Mouse (Mus musculus) embryonic facial prominence, embryonic 13.5 days (tissue): ENCODE results near the gene Cul3. TPM values are rescaled to one million over a fixed set of nuclear protein-coding genes. Genes with fewer than 3 reads are reported as not detected.

Experiments
- ATAC-seq: fragments of 200-750 bp; cut with Nextera tagmentation; 2 replicates; pipeline ENCODE4 v1.8.0; 2017; ENCODE audit warnings: low read depth; ENCODE audit not compliant: insufficient number of reproducible peaks, insufficient read depth, low FRiP score, low TSS enrichment
- H3K27ac ChIP-seq: fragments of 300-500 bp; sonication (generic); 2 replicates; pipeline ENCODE4 v1.5.1; 2015; ENCODE audit warnings: moderate library complexity, mild to moderate bottlenecking, inconsistent platforms
- H3K27me3 ChIP-seq: fragments of 300-500 bp; sonication (generic); 2 replicates; pipeline ENCODE4 v1.6.1; 2015; ENCODE audit warnings: mild to moderate bottlenecking, inconsistent platforms
- H3K36me3 ChIP-seq: fragments of 300-500 bp; sonication (generic); 2 replicates; pipeline ENCODE4 v1.6.1; 2015; ENCODE audit warnings: mild to moderate bottlenecking, inconsistent platforms
- H3K4me1 ChIP-seq: fragments of 300-500 bp; sonication (generic); 2 replicates; pipeline ENCODE4 v1.6.1; 2015; ENCODE audit warnings: inconsistent platforms
- H3K4me2 ChIP-seq: fragments of 300-500 bp; sonication (generic); 2 replicates; pipeline ENCODE4 v1.6.1; 2015; ENCODE audit warnings: moderate library complexity, mild to moderate bottlenecking, inconsistent platforms
- H3K4me3 ChIP-seq: fragments of 300-500 bp; sonication (generic); 2 replicates; pipeline ENCODE4 v1.5.1; 2015; ENCODE audit warnings: mild to moderate bottlenecking, inconsistent platforms
- H3K9ac ChIP-seq: fragments of 300-500 bp; sonication (generic); 2 replicates; pipeline ENCODE4 v1.6.1; 2015; ENCODE audit warnings: mild to moderate bottlenecking, inconsistent platforms
- H3K9me3 ChIP-seq: fragments of 300-500 bp; sonication (generic); 2 replicates; pipeline ENCODE4 v1.6.1; 2016; ENCODE audit warnings: inconsistent platforms
- WGBS: fragments of 180-500 bp; shearing (Covaris S2); methylation state at CpG from one replicate; pipeline ENCODE4 v1.1.7; 2015; ENCODE audit warnings: mixed read lengths; 5-methylcytosine and 5-hydroxymethylcytosine counted together
- polyA plus RNA-seq: library from polyadenylated mRNA; unstranded; fragments of >200 nt; fragmentation: Nextera tagmentation; extraction: Ambion mirVana; gene quantifications from 2 replicates; pipeline ENCODE4 v1.2.1, GENCODE M21; 2015

Cul3 gene
- polyA plus RNA-seq, 1 experiment from 2014 or later = 43.5 TPM

DNA sequence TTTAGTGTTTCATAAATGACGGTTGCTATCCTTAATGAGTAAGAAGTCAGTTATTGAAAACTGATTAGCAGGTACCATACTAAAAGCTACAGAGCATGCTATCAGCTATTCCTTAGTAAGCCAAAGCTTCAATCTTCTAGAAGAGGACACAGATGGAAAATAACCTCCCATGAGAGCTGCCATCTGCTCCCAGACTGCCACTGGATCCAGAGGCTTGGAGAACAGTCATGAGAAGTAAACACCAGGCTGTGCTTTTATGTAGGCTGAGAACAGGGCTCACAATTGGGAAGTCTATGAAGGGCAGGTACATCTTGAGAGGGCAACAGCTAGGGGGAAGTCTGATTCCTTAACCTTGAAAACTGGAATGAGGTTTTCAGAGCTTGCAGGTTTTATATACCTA is 79.8 kb downstream of the Cul3 start:
- Histone ChIP-seq H3K27me3 (no peaks in the 10 kb centered on the region), H3K4me1 (no peaks in the 10 kb centered on the region), H3K27ac (no peak overlapping the region), H3K9ac (no peak overlapping the region), H3K36me3 (peaks cover 8% of the 10 kb centered on the region), H3K9me3 (no peaks in the 10 kb centered on the region), H3K4me2 (no peak overlapping the region), H3K4me3 (no peak overlapping the region)
- 83% methylated on average over 1 of the region's 1 CpGs for WGBS
- ATAC-seq = no peak

DNA sequence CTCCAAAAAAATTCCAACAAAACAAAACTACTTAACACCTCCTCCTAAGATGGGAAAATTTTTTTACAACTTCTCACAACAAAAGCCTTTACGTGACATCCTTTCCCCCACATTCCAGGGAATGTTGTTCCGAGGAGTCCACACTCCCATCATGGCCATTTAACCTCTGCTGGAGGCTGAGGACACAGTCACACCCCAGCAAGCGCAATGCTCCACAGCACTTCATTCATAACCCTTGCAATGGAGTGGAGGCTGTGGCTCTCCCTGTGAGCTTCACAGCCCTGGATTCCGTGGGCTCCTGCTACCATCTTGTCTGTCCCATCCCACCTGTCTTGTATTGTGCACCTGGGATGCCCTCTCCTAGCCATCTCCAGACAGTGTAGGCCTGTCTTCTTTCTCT is 81.6 kb downstream of the Cul3 start:
- Histone ChIP-seq H3K4me3 (no peak overlapping the region), H3K9me3 (no peaks in the 10 kb centered on the region), H3K4me1 (no peaks in the 10 kb centered on the region), H3K36me3 (no peaks in the 10 kb centered on the region), H3K4me2 (no peak overlapping the region), H3K27ac (no peak overlapping the region), H3K9ac (no peak overlapping the region), H3K27me3 (no peaks in the 10 kb centered on the region)
- 77% methylated on average over 4 of the region's 4 CpGs for WGBS
- ATAC-seq = no peak

- no peak overlapping the region for H3K4me2 ChIP-seq
- no peaks in the 10 kb centered on the region for H3K27me3 ChIP-seq
- H3K36me3 ChIP-seq = no peaks in the 10 kb centered on the region
- H3K9me3 ChIP-seq = no peaks in the 10 kb centered on the region
- no peak overlapping the region for H3K9ac ChIP-seq
- H3K4me1 ChIP-seq = peaks cover 6% of the 10 kb centered on the region; the same call in 1 of the 2 replicates
- H3K27ac ChIP-seq = no peak overlapping the region
- ATAC-seq = no peak
- H3K4me3 ChIP-seq = no peak overlapping the region
Observed at GRCm38 (mm10) chr1:80253309-80253708, 87.0 kb downstream of the Cul3 start.

DNA sequence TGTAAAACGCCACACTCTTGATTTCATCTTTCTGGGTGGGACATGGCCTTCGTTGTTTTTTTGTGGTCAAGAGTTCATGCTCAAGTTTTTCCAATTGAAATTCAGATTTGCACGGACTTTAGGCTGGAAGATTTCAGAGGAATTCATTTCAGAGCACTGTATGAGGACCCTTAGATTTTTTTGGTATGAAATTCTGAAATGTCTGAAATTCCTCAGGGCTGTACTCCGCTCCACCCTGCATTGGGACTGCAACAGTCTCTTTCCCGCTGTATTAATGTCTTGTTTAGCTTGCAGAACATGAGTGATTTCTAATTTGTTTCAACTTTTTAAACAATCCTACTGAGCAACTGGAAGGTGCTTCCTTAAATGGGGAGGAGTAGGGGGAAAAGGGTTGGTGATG is 90.0 kb downstream of the Cul3 start:
- 61% methylated on average over 5 of the region's 5 CpGs for WGBS

GRCm38 (mm10) chr1:80247131-80247530 is 93.1 kb downstream of the Cul3 start:
- Histone ChIP-seq H3K9ac (no peak overlapping the region), H3K4me1 (no peaks in the 10 kb centered on the region), H3K4me2 (no peak overlapping the region), H3K27me3 (no peaks in the 10 kb centered on the region), H3K9me3 (no peaks in the 10 kb centered on the region), H3K4me3 (no peak overlapping the region), H3K36me3 (no peaks in the 10 kb centered on the region), H3K27ac (no peak overlapping the region)
- no peak for ATAC-seq

More for the DNA sequence above, 90.0 kb downstream of the Cul3 start:
- Histone ChIP-seq H3K27ac (no peak overlapping the region), H3K4me1 (peaks cover 6% of the 10 kb centered on the region; the same call in 1 of the 2 replicates), H3K9me3 (no peaks in the 10 kb centered on the region), H3K4me2 (no peak overlapping the region), H3K36me3 (no peaks in the 10 kb centered on the region), H3K4me3 (no peak overlapping the region), H3K9ac (no peak overlapping the region), H3K27me3 (no peaks in the 10 kb centered on the region)
- no peak for ATAC-seq

DNA sequence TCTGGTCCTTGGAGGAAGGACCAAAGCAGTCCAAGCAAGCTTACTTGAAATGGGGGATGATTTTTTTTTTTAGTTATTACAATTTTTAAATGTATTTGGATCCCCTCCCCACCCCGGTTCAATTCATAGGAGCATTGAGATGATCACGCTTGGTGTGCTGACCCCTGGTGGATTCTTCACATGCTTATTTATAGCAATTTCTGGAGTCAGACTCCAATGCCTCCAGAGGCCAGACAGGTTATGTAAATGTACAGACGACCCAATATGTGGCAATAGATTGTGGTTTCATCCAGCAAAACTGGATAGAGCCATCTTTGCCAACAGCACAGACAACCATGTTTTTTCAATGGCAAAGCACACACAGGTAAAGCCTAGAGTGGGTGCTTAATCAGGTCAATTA is 96.2 kb downstream of the Cul3 start:
- Histone ChIP-seq H3K36me3 (no peaks in the 10 kb centered on the region), H3K4me1 (peaks cover 10% of the 10 kb centered on the region; the same call in 1 of the 2 replicates), H3K9me3 (no peaks in the 10 kb centered on the region), H3K4me2 (no peak overlapping the region), H3K9ac (no peak overlapping the region), H3K27me3 (no peaks in the 10 kb centered on the region), H3K4me3 (no peak overlapping the region), H3K27ac (no peak overlapping the region)
- ATAC-seq = no peak
- WGBS = 69% methylated on average over 3 of the region's 3 CpGs

DNA sequence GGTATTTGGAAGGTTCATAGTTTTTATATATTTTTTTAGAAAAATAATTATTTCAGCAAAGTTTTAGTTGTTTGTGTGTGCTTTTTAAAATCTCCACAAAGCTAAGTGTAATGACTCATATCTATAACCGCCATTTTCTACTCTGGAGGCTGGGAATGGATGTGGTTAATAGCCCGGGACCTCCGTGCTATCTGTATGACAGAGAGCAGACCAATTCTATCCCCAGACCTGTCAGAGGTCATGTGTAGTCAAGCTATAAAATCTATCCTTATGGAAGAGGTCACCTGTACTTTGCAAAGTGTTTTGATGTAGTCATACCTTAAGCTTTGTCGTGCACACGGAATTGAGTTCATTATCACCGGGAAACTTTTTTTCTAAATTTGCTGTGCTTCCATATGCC is 98.7 kb downstream of the Cul3 start:
- H3K4me1 ChIP-seq = peaks cover 10% of the 10 kb centered on the region; the same call in 1 of the 2 replicates
- no peak overlapping the region for H3K4me3 ChIP-seq
- no peak overlapping the region for H3K27ac ChIP-seq
- no peak for ATAC-seq
- no peak overlapping the region for H3K9ac ChIP-seq
- H3K36me3 ChIP-seq = no peaks in the 10 kb centered on the region
- 94% methylated on average over 6 of the region's 6 CpGs for WGBS
- no peak overlapping the region for H3K4me2 ChIP-seq
- H3K9me3 ChIP-seq = no peaks in the 10 kb centered on the region
- no peaks in the 10 kb centered on the region for H3K27me3 ChIP-seq

DNA sequence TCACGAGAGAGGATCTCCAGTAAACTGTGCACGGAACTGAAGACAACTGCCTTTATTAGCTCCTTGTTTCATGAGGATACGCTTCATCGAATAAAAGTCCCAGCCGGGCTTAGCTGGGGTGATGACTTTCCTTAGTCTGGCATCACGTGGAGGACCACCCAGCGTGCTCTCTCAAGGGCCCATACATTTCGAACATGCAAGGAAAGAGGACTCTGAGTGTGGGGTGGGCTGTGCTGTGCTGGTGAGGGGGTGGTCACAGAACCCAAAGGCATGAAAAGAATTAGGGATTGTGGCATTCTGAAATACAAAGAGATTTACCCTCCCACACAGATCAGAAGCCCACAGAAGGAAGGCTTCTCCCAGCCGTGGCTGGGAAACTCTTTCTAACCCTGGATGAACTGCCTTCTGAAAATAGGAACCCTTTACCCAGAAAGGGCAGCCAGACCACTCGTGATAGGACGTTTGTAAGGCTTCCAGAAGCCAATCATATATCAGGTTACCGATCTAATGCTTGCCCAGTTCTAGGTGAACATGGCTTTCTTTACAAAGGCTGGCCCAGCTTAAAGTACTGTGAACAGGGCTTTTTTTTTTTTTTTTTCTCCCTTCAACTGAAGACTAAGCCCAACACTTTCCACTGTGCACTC is 100.1 kb downstream of the Cul3 start:
- Histone ChIP-seq H3K36me3 (no peaks in the 10 kb centered on the region), H3K9ac (0 out of 2 replicates have a peak overlapping the region, but pooled peaks have one; percentile 12), H3K27me3 (no peaks in the 10 kb centered on the region), H3K27ac (no peak overlapping the region), H3K4me1 (peaks cover 10% of the 10 kb centered on the region; the same call in 1 of the 2 replicates), H3K4me3 (no peak overlapping the region), H3K4me2 (peak overlapping the region; percentile 27), H3K9me3 (no peaks in the 10 kb centered on the region)
- ATAC-seq = peak; percentile 52; the same call in 1 of the 2 replicates
- WGBS = 21% methylated on average over 12 of the region's 12 CpGs

DNA sequence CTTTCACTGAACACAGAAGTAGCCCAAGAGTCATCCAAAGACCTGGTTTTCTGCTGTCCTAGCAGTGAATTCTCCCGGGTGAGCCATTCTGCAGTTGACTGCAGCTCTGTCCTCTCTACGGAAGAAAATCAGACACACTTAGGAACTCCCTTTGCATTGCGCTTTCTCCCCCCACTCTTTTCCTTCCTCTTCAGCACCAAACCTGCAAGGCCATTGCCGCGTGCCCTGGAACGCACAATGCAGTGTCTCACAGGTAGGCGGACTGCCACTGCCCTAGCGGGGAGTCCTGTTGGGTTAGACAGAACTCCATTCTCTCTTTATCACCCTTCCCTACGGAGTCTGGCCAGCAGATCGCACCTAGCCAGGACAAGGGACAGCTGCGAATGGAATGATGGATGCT is 100.8 kb downstream of the Cul3 start:
- WGBS = 83% methylated on average over 11 of the region's 11 CpGs

GRCm38 (mm10) chr1:80236951-80237702 is 103.2 kb downstream of the Cul3 start:
- Histone ChIP-seq H3K27me3 (no peaks in the 10 kb centered on the region), H3K4me3 (no peak overlapping the region), H3K4me2 (no peak overlapping the region), H3K36me3 (no peaks in the 10 kb centered on the region), H3K4me1 (peaks cover 10% of the 10 kb centered on the region; the same call in 1 of the 2 replicates), H3K9me3 (no peaks in the 10 kb centered on the region), H3K27ac (no peak overlapping the region), H3K9ac (no peak overlapping the region)
- WGBS = 65% methylated on average over 11 of the region's 11 CpGs
- no peak for ATAC-seq

More for the DNA sequence above, 100.8 kb downstream of the Cul3 start:
- Histone ChIP-seq H3K4me1 (peaks cover 10% of the 10 kb centered on the region; the same call in 1 of the 2 replicates), H3K27ac (no peak overlapping the region), H3K9me3 (no peaks in the 10 kb centered on the region), H3K27me3 (no peaks in the 10 kb centered on the region), H3K9ac (no peak overlapping the region), H3K36me3 (no peaks in the 10 kb centered on the region), H3K4me3 (no peak overlapping the region), H3K4me2 (peak overlapping the region; percentile 27; the same call in 1 of the 2 replicates)
- ATAC-seq = no peak

DNA sequence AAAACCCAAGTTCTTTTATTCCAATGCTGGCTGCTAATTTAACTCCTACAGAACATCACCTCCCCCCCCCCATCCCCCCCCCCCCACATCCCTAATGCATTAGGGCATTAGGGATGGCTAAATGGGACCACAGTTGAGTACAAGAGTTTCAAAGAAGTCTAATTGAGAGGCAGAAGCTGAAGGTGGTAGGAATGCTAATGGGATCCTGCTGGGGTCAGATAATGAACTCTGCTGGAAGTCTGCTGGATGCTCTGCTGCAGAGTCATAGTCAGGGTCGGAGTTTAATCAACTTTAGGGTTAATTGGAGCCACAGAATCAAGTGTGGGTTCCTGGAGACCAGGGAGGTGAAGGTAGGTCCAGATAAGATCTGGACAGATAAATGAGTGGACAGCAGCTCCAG is 104.2 kb downstream of the Cul3 start:
- 18% methylated on average over 1 of the region's 1 CpGs for WGBS
- Histone ChIP-seq H3K36me3 (no peaks in the 10 kb centered on the region), H3K4me3 (no peak overlapping the region), H3K4me1 (peaks cover 10% of the 10 kb centered on the region; the same call in 1 of the 2 replicates), H3K9me3 (no peaks in the 10 kb centered on the region), H3K27ac (no peak overlapping the region), H3K9ac (no peak overlapping the region), H3K4me2 (no peak overlapping the region), H3K27me3 (no peaks in the 10 kb centered on the region)
- no peak for ATAC-seq

DNA sequence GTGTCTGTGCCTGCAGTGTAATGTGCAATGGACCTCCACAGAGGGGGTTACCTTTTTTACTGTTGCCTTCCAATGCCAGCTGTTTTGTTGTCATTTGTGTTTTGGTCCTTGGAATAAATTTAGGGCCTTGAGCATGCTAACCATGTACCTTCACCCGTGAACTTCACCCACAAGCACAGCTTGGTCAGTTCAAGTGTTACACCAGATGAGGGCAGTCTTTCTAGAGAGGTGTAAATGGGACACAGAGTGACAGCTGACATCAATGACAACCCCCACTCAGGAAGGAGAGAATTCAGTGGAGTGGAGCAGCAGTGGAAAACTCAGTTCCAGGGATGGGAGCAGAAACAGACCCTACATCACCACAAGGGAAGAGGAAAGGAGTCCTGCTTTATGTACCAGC is 109.7 kb downstream of the Cul3 start:
- H3K9me3 ChIP-seq = no peaks in the 10 kb centered on the region
- 64% methylated on average over 1 of the region's 1 CpGs for WGBS
- no peak overlapping the region for H3K4me2 ChIP-seq
- H3K27ac ChIP-seq = no peak overlapping the region
- no peak overlapping the region for H3K9ac ChIP-seq
- H3K4me1 ChIP-seq = no peaks in the 10 kb centered on the region
- no peaks in the 10 kb centered on the region for H3K36me3 ChIP-seq
- no peak overlapping the region for H3K4me3 ChIP-seq
- no peak for ATAC-seq
- no peaks in the 10 kb centered on the region for H3K27me3 ChIP-seq
